Mouse (Mus musculus) heart, embryonic 13.5 days (tissue): ENCODE data around the gene Cfap97. TPM values are rescaled to one million over a fixed set of nuclear protein-coding genes. Genes with fewer than 3 reads are reported as not detected.

Source experiments
- ATAC-seq: fragments of 200-750 bp; cut with Nextera tagmentation; 2 replicates; pipeline ENCODE4 v1.8.0; 2017; ENCODE audit warnings: moderate TSS enrichment; ENCODE audit not compliant: insufficient number of reproducible peaks, low FRiP score, low TSS enrichment; ENCODE audit errors: extremely low read depth
- H3K27ac ChIP-seq: fragments of 300-500 bp; sonication (generic); replicated peaks from 2 replicates; pipeline ENCODE4 v1.5.1; 2015; ENCODE audit warnings: moderate library complexity, mild to moderate bottlenecking, inconsistent platforms
- H3K27me3 ChIP-seq: fragments of 300-500 bp; sonication (generic); replicated peaks from 2 replicates; pipeline ENCODE4 v1.6.1; 2015; ENCODE audit warnings: mild to moderate bottlenecking, inconsistent platforms
- H3K36me3 ChIP-seq: fragments of 300-500 bp; sonication (generic); 2 replicates; pipeline ENCODE4 v1.6.1; 2015; ENCODE audit warnings: mild to moderate bottlenecking, inconsistent platforms
- H3K4me1 ChIP-seq: fragments of 300-500 bp; sonication (generic); 2 replicates; pipeline ENCODE4 v1.6.1; 2015; ENCODE audit warnings: inconsistent platforms
- H3K4me2 ChIP-seq: fragments of 300-500 bp; sonication (generic); 2 replicates; pipeline ENCODE4 v1.6.1; 2015; ENCODE audit warnings: inconsistent platforms, mild to moderate bottlenecking, moderate library complexity
- H3K4me3 ChIP-seq: fragments of 300-500 bp; sonication (generic); 2 replicates; pipeline ENCODE4 v1.5.1; 2015; ENCODE audit warnings: moderate library complexity, mild to moderate bottlenecking, inconsistent platforms
- H3K9ac ChIP-seq: fragments of 300-500 bp; sonication (generic); 2 replicates; pipeline ENCODE4 v1.6.1; 2015; ENCODE audit warnings: inconsistent platforms, mild to moderate bottlenecking, moderate library complexity
- H3K9me3 ChIP-seq: fragments of 300-500 bp; sonication (generic); 2 replicates; pipeline ENCODE4 v1.6.1; 2016; ENCODE audit warnings: inconsistent platforms
- WGBS: fragments of 180-500 bp; shearing (Covaris S2); methylation state at CpG from one replicate; pipeline ENCODE4 v1.1.7; 2015; ENCODE audit warnings: mixed read lengths; 5-methylcytosine and 5-hydroxymethylcytosine counted together
- polyA plus RNA-seq: library from polyadenylated mRNA; unstranded; fragments of >200 nt; fragmentation: Nextera tagmentation; extraction: Ambion mirVana; gene quantifications from 2 replicates; pipeline ENCODE4 v1.2.1, GENCODE M21; 2015

Cfap97 gene
- polyA plus RNA-seq, 1 experiment from 2014 or later = 17.9 TPM

DNA sequence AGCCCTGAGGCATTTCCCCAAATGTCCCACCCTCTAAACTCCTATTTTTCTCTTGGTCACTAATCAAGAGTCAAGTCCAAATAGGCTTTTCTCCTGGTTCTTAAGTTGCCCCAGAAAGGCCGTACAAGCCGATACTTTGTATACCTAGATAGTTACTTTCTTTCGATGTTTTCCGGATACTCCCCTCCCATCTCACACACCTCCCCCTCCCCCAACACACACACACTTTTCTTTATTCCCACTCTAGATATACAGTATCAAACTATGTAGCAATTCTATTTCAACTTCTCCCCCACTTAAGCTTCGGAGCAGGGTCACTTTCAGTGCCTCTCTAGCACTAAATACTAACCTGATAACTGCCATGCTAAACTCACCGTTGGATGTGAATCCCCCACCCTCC lies 54.5 kb downstream of the Cfap97 start:
- Histone ChIP-seq H3K4me3 (no peak overlapping the region), H3K36me3 (peaks cover 80% of the 10 kb centered on the region), H3K27me3 (no peaks in the 10 kb centered on the region), H3K4me2 (no peak overlapping the region), H3K9me3 (no peaks in the 10 kb centered on the region), H3K9ac (peak overlapping the region; percentile 8; the same call in 1 of the 2 replicates), H3K27ac (peak overlapping the region; percentile 61; the same call in 1 of the 2 replicates), H3K4me1 (peaks cover 48% of the 10 kb centered on the region)
- WGBS = 78% methylated on average over 6 of the region's 6 CpGs
- ATAC-seq = no peak

DNA sequence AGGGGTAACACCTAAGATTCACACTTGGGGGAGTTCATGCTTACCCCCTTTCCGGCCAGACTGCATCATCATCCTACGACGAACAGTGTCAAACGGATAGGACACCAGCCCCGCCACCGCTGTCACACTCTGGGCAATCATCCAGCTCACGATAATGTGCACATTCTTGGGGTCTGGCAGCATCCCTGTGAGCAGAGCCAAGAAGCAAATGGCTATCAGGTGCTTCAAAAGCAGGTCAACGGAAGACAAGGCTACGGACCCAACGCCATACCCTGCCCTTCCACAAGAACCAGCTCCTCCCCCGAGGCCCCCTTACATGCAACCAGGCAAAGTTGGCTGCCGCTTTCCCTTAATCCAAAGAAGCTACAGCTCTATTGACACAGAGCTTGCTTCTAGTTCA lies 56.8 kb downstream of the Cfap97 start:
- no peak for ATAC-seq
- H3K4me1 ChIP-seq = peaks cover 61% of the 10 kb centered on the region
- H3K27ac ChIP-seq = peak overlapping the region; percentile 100
- H3K9me3 ChIP-seq = no peaks in the 10 kb centered on the region
- 30% methylated on average over 12 of the region's 12 CpGs for WGBS
- H3K27me3 ChIP-seq = no peaks in the 10 kb centered on the region
- peaks cover 65% of the 10 kb centered on the region for H3K36me3 ChIP-seq
- peak overlapping the region; percentile 100 for H3K9ac ChIP-seq
- peak overlapping the region; percentile 80 for H3K4me2 ChIP-seq
- peak overlapping the region; percentile 92 for H3K4me3 ChIP-seq

DNA sequence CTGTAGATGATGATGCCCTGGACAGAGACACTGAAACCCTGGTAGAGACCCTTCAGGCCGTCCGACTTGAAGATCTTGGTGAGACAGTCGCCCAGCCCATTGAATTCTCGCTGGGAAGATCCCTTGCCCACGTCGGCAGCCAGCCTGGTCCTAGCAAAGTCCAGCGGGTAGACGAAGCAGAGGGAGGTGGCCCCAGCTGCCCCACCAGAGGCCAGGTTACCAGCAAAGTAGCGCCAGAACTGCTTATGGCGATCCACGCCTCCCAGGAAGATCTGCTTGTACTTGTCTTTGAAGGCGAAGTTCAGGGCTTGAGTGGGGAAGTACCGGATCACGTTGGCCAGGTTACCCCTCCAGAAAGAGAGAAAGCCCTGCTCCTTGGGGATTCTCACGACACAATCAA lies 57.5 kb downstream of the Cfap97 start:
- Histone ChIP-seq H3K36me3 (peaks cover 58% of the 10 kb centered on the region), H3K27ac (peak overlapping the region; percentile 100), H3K9me3 (no peaks in the 10 kb centered on the region), H3K4me2 (peak overlapping the region; percentile 80), H3K27me3 (no peaks in the 10 kb centered on the region), H3K4me3 (peak overlapping the region; percentile 92), H3K4me1 (peaks cover 61% of the 10 kb centered on the region), H3K9ac (peak overlapping the region; percentile 100)
- 48% methylated on average over 15 of the region's 15 CpGs for WGBS
- no peak for ATAC-seq

DNA sequence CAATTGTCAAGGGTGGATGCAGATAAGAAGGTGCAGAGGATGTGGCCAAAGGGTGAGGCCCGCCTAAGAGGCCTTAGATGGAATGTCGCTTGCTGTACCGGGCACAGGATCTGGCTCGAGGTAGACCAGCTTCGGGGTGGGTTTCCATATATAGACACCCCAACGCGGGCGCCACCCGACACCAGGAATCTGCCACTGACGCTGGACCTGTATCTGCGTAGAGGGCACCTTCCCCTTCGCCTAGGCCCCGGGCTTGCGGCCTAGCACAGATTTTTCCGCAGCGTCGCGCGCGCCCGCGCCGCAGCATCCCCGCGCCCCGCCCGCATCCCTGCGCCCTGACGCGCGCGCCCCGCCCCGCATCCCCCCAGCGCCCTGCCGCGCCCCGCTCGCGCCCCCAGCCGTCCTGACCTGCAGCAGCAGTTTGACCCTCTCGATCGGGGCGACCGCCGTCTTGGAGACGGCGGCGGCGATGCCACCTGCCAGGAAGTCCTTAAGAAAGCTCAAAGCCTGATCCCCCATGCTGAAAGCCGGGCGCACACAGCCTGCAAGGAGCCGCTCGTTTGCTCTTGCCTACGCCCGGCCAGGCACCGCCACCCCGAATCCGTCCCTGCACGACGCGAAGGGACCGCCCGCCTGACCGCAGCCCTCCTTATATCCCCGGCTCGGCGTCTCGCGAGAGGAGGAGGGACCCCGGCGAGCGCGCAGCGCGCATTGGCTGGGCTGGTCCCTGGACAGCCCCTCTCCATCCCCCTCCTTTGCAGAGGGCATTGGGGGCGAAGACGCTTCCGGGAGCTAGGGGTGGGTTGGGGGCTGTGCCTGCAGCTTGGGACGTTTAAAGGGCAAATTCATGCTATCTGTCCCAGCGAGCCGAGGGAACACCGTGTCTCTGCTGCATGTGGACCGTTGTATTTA lies 59.1 kb downstream of the Cfap97 start, which contains the start of gene Slc25a4:
Slc25a4 (minus strand) TSS at position 881 of the 912 bp plus-strand sequence.
- Histone ChIP-seq H3K27me3 (no peaks in the 10 kb centered on the region), H3K9me3 (no peaks in the 10 kb centered on the region), H3K4me2 (peak within 1 kb of the TSS; percentile 80), H3K27ac (peak within 1 kb of the TSS; percentile 100), H3K9ac (peak within 1 kb of the TSS; percentile 100), H3K36me3 (peaks cover 44% of the 10 kb centered on the region), H3K4me3 (peak within 1 kb of the TSS; percentile 92), H3K4me1 (peaks cover 56% of the 10 kb centered on the region)
- peak; percentile 95 for ATAC-seq
- under 1% methylated on average over 84 of the region's 84 CpGs for WGBS

DNA sequence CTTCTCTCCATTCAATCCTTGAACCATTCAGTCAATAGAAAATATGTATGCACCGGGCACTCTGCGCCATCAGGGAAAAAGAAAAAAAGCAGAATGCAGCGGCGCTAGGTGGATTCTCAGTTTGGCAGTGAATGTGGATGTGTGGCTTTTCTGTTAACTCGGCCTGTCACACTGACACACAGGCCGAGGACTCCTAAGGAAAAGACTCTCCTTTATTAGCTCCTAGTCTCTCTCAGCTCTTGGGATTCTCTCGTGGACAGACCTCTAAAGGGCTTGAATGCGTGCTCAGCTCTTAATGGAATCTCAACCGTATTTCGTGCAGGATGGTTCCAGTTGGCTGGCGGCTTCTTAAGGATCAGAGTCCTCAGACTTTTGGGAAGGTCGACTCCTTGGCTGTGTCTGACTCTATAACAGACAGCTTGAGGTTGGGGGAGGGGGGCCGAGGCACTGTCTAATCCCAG lies 60.1 kb downstream of the Cfap97 start:
- 5% methylated on average over 13 of the region's 13 CpGs for WGBS
- H3K27me3 ChIP-seq = no peaks in the 10 kb centered on the region
- no peaks in the 10 kb centered on the region for H3K9me3 ChIP-seq
- peak overlapping the region; percentile 100 for H3K27ac ChIP-seq
- peaks cover 34% of the 10 kb centered on the region for H3K36me3 ChIP-seq
- peaks cover 49% of the 10 kb centered on the region for H3K4me1 ChIP-seq
- H3K4me2 ChIP-seq = peak overlapping the region; percentile 80
- H3K4me3 ChIP-seq = peak overlapping the region; percentile 92
- peak; percentile 0; the same call in 1 of the 2 replicates for ATAC-seq
- H3K9ac ChIP-seq = peak overlapping the region; percentile 100

DNA sequence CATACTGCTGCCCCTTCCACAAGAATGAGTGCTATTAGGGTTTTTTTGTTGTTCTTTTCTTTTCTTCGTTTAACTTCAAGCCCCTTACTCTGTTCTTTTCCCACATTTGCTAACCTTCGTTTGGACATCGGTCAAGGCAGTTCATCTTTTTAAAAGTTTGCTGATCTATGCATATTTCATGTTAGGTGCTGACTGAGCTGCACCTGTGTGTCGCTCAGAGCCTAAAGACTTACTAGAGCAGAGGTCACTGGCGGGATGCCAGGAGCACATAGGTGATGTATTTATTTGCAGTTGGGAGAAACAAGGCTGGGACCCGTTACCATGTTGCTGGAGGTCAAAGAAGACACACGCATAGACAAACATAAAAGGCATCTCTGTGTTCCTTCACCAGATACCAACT lies 60.6 kb downstream of the Cfap97 start:
- no peak for ATAC-seq
- peaks cover 48% of the 10 kb centered on the region for H3K4me1 ChIP-seq
- peak overlapping the region; percentile 100 for H3K9ac ChIP-seq
- H3K27ac ChIP-seq = peak overlapping the region; percentile 100
- H3K9me3 ChIP-seq = no peaks in the 10 kb centered on the region
- no peak overlapping the region for H3K4me3 ChIP-seq
- peaks cover 28% of the 10 kb centered on the region for H3K36me3 ChIP-seq
- H3K27me3 ChIP-seq = no peaks in the 10 kb centered on the region
- H3K4me2 ChIP-seq = peak overlapping the region; percentile 80
- WGBS = 47% methylated on average over 7 of the region's 7 CpGs

DNA sequence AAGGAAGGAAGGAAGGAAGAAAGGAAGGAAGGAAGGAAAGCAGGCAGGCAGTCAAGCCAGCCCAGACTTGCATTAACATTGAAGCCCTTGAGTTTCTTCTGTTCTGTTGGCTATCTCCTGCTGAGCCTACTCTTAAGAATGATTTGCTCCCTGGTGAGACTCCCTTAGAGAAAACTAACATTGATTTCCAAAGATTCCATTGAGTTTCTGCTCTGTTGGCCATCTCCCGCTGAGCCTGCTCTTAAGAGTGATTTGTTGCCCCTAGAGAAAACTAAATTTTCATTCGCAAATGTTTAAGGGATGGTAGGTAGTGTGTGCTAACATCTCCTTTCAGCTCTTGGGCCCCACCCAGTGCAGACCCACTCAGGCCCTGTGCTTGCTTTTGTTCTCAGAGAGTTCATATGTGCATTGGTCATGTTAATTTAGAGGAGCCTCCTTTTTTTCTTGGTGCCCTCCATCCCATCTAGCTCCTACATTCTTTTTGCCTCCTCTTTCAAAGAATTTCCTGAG lies 62.5 kb downstream of the Cfap97 start:
- WGBS = 45% methylated on average over 2 of the region's 2 CpGs
- ATAC-seq = no peak
- H3K36me3 ChIP-seq = peaks cover 10% of the 10 kb centered on the region
- H3K27me3 ChIP-seq = no peaks in the 10 kb centered on the region
- no peak overlapping the region for H3K4me2 ChIP-seq
- no peak overlapping the region for H3K9ac ChIP-seq
- H3K9me3 ChIP-seq = no peaks in the 10 kb centered on the region
- peaks cover 38% of the 10 kb centered on the region for H3K4me1 ChIP-seq
- no peak overlapping the region for H3K4me3 ChIP-seq
- H3K27ac ChIP-seq = no peak overlapping the region

DNA sequence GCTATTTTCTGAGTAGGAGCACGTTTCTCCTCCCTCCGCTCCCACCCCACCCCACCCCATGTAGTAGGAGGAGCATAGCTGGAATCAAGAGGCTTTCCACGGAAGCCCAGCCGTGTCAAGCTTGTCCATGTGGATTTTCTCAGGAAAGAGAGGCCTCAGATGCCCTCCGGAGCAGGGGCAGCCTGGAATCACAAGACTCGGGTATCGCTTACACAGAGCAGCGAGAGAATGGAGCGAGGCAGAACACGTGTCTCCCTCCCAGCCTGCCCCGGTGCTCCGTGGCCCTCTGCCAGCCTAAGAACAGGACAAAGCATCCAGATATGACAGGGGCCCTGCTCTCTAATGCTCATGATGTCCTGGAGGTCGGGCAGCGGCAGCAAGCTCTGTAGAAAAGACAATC lies 65.3 kb downstream of the Cfap97 start:
- Histone ChIP-seq H3K36me3 (no peaks in the 10 kb centered on the region), H3K4me2 (peak overlapping the region; percentile 68), H3K27me3 (no peaks in the 10 kb centered on the region), H3K9me3 (no peaks in the 10 kb centered on the region), H3K4me1 (peaks cover 26% of the 10 kb centered on the region), H3K9ac (peak overlapping the region; percentile 70), H3K4me3 (peak overlapping the region; percentile 45), H3K27ac (peak overlapping the region; percentile 88)
- WGBS = 2% methylated on average over 14 of the region's 14 CpGs
- ATAC-seq = peak; percentile 80

DNA sequence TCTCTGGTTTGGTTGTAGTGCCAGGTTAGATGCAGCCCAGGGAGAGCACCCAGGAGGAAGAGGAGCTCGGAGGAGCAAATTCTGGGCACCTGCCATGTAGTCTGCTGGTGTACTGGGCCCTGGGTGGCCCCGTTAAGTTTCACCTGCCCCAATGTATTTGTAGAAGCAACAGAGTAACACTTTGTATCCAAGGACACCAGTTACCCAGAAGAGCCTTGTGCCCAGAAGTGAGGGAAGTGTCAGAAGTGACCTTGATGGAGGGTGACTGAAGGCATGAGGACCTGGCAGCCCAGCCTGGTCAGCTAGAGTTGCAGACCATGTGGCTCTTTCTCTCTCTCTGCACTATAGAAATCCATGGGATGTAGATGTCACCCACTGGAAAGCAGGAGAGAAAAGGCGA lies 69.0 kb downstream of the Cfap97 start:
- Histone ChIP-seq H3K27ac (peak overlapping the region; percentile 50; the same call in 1 of the 2 replicates), H3K9me3 (no peaks in the 10 kb centered on the region), H3K4me1 (peaks cover 23% of the 10 kb centered on the region), H3K36me3 (no peaks in the 10 kb centered on the region), H3K4me3 (no peak overlapping the region), H3K4me2 (no peak overlapping the region), H3K9ac (no peak overlapping the region), H3K27me3 (no peaks in the 10 kb centered on the region)
- ATAC-seq = no peak
- 56% methylated on average over 3 of the region's 3 CpGs for WGBS

DNA sequence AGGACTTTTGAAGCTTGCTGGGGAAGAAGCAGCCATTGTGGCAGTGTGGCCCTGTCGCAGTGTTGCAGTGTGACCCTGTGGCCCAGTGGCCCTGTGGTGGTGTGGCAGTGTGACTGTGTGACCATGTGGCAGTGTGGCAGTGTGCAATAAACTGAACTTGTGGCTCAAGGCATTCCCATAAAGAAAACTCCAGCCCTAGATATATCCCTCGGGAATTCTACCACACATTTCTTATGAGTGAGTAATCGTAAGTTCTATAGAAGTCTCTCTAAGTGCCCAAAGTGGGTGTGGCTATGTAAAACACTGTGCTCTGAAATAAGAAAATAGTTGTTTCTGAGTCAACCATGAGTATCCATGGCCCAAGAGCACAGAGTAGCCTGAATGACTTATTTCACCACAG lies 73.9 kb downstream of the Cfap97 start:
- H3K4me2 ChIP-seq = no peak overlapping the region
- peaks cover 21% of the 10 kb centered on the region for H3K4me1 ChIP-seq
- H3K27me3 ChIP-seq = no peaks in the 10 kb centered on the region
- WGBS = 48% methylated on average over 3 of the region's 3 CpGs
- H3K9me3 ChIP-seq = no peaks in the 10 kb centered on the region
- no peak overlapping the region for H3K9ac ChIP-seq
- ATAC-seq = no peak
- H3K27ac ChIP-seq = no peak overlapping the region
- H3K36me3 ChIP-seq = no peaks in the 10 kb centered on the region
- no peak overlapping the region for H3K4me3 ChIP-seq

DNA sequence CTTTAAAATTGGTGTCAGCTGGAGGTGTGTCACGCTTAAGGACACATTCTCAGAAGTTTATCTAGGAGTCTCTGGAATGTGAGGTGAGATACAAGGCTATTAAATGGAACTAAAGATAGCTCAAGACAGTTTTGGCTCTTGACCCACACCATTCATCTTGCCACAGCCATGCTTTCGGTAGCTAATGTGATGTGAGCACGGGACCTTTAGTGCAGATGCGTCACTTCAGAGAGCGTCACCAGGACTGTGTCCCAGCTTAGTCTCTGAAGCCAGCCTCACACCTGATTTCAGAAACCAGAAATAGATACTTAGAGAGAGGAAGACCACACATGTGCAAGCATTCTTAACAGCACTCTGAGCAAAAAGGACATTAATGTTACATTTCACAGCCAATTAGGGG lies 75.1 kb downstream of the Cfap97 start:
- WGBS = 28% methylated on average over 5 of the region's 5 CpGs
- Histone ChIP-seq H3K4me1 (peaks cover 18% of the 10 kb centered on the region), H3K27ac (no peak overlapping the region), H3K9ac (0 out of 2 replicates have a peak overlapping the region, but pooled peaks have one; percentile 19), H3K27me3 (no peaks in the 10 kb centered on the region), H3K9me3 (no peaks in the 10 kb centered on the region), H3K4me3 (no peak overlapping the region), H3K4me2 (no peak overlapping the region), H3K36me3 (no peaks in the 10 kb centered on the region)
- ATAC-seq = no peak
